Mouse (Mus musculus) erythroblast, embryonic 14.5 days (primary cell): ENCODE measurements around the gene Ptpa. TPM values are rescaled to one million over a fixed set of nuclear protein-coding genes. Genes with fewer than 3 reads are reported as not detected.
"Not testable (repeated sequence)": the region's sequence is repeated elsewhere in the genome, so short reads cannot be mapped to it uniquely, and the experiment has no call there.

ENCODE experiments used
- H3K27me3 ChIP-seq: 2 replicates; pipeline ENCODE4 v1.6.1; 2012; ENCODE audit warnings: inconsistent platforms; ENCODE audit not compliant: control insufficient read depth
- H3K36me3 ChIP-seq: 2 replicates; pipeline ENCODE4 v1.6.1; 2012; ENCODE audit warnings: mild to moderate bottlenecking, inconsistent platforms; ENCODE audit not compliant: control insufficient read depth
- H3K4me1 ChIP-seq: 2 replicates; pipeline ENCODE4 v1.6.1; 2012; ENCODE audit warnings: inconsistent platforms; ENCODE audit not compliant: control insufficient read depth
- H3K4me3 ChIP-seq: replicated peaks from 2 replicates; pipeline ENCODE3; 2012; ENCODE audit warnings: moderate library complexity, mild to moderate bottlenecking, inconsistent platforms
- H3K9me3 ChIP-seq: 2 replicates; pipeline ENCODE4 v1.6.1; 2012; ENCODE audit warnings: low read length, inconsistent platforms, mixed read lengths; ENCODE audit not compliant: control insufficient read depth
- GATA1 ChIP-seq: IDR thresholded peaks from 2 replicates; pipeline ENCODE4 v1.6.1; 2012; ENCODE audit warnings: low read length, inconsistent platforms, mixed read lengths
- TAL1 ChIP-seq: IDR thresholded peaks from 3 replicates; pipeline ENCODE4 v1.6.1; 2012; ENCODE audit warnings: low read length, inconsistent platforms, mixed read lengths
- polyA plus RNA-seq: library from polyadenylated mRNA; stranded (reverse); fragments of >175 nt; gene quantifications from 2 replicates; pipeline ENCODE4 v1.2.3, GENCODE M21; 2012

The Ptpa gene
- polyA plus RNA-seq, 1 experiment: 150 TPM

- TF ChIP-seq TAL1 (no peak), GATA1 (no peak)
- Histone ChIP-seq H3K9me3 (no peaks in the 10 kb centered on the region), H3K27me3 (no peaks in the 10 kb centered on the region), H3K4me1 (peaks cover 52% of the 10 kb centered on the region), H3K4me3 (peak overlapping the region; percentile 98), H3K36me3 (peaks cover 72% of the 10 kb centered on the region)
Observed at GRCm38 (mm10) chr2:30413038-30413973, 2.5 kb upstream of the Ptpa start.

DNA sequence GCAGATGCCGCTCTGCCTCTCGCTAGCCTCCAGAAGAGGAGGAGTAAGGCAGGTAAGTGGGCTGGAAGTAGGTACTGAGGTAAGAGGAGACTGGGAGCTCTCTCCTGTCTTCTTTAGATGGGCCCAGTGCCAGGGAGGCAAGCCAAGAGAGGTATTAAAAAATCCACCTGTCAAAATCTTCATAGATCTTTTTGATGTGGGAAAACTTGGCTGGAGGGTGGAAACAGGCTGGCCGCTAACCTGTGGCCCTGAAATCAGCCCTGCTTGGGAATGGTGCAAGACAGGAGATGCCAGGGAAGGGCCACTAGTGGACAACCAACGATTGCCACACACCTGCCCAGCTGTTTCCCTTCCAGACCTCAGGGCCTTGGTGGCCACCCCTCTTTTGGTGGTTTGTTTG is 1.7 kb upstream of the Ptpa start:
- Histone ChIP-seq H3K4me1 (peaks cover 60% of the 10 kb centered on the region), H3K27me3 (no peaks in the 10 kb centered on the region), H3K36me3 (peaks cover 72% of the 10 kb centered on the region), H3K9me3 (no peaks in the 10 kb centered on the region), H3K4me3 (peak overlapping the region; percentile 98)
- TF ChIP-seq GATA1: no peak

DNA sequence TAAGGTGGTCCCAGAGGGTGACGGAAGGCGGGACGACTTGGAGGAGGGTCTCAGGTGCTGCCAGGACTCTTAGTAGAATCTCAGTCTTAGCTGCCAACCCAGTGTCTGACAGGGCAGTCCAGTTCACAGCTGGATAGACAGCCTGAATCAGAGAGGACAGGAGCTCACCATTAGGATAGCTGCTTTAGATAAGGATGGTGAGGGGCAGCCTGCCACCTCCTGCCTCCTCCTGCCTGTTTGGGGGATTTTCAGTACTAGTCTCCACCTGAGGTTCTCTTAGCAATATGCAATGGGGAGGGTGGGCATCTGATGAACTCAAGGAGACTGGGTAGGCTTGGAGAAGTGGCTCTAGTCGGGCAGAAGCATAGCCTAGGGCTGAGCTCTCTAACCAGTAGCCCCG is 1.2 kb upstream of the Ptpa start:
- H3K4me3 ChIP-seq: peak overlapping the region; percentile 98
- H3K4me1 ChIP-seq: peaks cover 62% of the 10 kb centered on the region
- no peak for TF ChIP-seq TAL1
- 0 out of 2 replicates have a peak, but pooled peaks have one; percentile 29 for TF ChIP-seq GATA1
- H3K36me3 ChIP-seq: peaks cover 70% of the 10 kb centered on the region
- no peaks in the 10 kb centered on the region for H3K9me3 ChIP-seq
- no peaks in the 10 kb centered on the region for H3K27me3 ChIP-seq

DNA sequence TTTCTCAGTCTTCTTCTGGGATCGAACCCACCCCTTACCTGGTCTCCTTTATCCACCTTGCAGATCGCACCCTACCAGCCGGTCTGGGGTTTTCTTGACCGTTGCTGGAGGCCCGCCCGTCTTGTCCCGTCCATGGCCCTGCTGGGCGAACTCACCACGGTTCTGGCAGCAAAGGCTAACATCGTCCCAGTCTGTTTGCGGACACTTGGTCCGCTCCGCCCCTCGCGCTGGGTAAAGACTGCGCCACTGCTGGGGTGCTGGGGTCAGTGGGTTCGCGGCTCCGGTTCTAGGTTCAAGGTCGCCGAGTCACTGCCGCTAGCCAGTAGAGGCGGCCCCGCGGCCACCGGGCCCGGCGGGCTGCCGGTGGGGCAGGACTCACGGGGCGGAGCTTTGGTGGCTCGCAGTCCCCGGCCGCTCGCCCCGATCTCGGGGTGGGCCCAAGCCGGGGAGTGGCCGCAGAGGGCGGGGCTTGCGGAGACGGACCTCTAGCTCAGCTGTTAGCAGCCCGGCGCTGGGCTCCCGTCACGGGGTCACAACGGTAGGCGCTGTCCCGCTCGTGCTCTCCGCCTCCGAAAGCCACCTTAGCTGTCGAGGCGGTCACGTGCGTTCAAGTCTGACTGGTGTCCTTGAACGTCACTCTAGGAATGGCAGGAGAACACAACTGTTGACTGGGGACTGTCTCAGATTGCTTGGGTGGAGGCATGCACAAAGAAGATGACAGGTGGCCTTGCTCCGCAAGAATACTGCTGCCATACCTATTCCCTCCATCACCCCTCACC is 493 bp upstream of the Ptpa start, which contains the start of gene Crat:
Gene Crat, minus strand, starts transcription at position 657 of the 779 bp plus-strand sequence.
- Histone ChIP-seq H3K4me3 (peak within 1 kb of the TSS; percentile 98), H3K36me3 (peaks cover 69% of the 10 kb centered on the region), H3K9me3 (no peaks in the 10 kb centered on the region), H3K27me3 (no peaks in the 10 kb centered on the region), H3K4me1 (peaks cover 65% of the 10 kb centered on the region)
- no peak for TF ChIP-seq TAL1
- no peak for TF ChIP-seq GATA1

- Histone ChIP-seq H3K27me3 (no peaks in the 10 kb centered on the region), H3K4me3 (peak overlapping the region; percentile 98), H3K36me3 (peaks cover 69% of the 10 kb centered on the region), H3K9me3 (no peaks in the 10 kb centered on the region), H3K4me1 (peaks cover 73% of the 10 kb centered on the region)
- TF ChIP-seq GATA1 (no peak), TAL1 (no peak)
Observed at GRCm38 (mm10) chr2:30416649-30416965, 768 bp downstream of the Ptpa start.

DNA sequence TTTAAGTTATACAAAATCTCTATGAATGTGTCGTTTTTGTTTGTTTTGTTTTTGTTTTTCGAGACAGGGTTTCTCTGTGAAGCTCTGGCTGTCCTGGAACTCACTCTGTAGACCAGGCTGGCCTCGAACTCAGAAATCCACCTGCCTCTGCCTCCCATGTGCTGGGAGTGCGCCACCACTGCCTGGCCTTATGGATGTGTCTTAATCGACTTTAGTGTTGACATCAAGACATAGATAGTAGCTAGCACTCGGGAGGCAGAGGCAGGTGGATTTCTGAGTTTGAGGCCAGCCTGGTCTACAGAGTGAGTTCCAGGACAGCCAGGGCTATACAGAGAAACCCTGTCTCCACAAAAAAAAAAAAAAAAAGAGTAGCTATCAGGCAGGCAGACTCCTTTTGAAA is 1.3 kb downstream of the Ptpa start:
- Histone ChIP-seq H3K4me1 (peaks cover 76% of the 10 kb centered on the region), H3K4me3 (peak overlapping the region; percentile 98), H3K36me3 (peaks cover 68% of the 10 kb centered on the region)
- not testable (repeated sequence) for H3K27me3 ChIP-seq, H3K9me3 ChIP-seq

DNA sequence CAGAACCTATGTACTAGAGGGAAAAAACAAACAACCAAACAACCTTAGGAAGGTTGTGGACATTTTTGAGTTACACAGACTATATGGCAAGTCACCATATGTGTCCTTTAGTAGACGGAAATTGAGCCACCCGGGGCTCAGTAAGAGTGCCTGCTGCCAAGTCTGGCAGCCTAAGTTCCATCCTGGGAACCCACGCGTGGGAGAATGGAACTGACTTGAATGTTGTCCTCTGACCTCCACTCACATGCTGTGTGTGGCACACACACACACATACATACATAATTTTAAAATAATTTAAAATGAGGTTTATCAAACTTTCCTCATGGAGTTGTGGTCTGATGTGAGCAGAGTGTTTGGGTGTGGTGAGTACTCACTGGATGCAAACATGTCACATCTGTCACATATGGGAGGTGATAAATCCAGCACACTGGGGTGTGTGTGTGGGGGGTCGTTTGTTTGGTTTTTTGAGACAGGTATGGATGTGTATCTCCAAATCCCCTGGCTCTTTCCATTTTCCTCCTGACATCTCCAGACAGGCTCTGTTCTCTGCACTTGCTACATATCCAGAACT is 1.8 kb downstream of the Ptpa start:
- no peak for TF ChIP-seq TAL1
- TF ChIP-seq GATA1: no peak
- H3K4me1 ChIP-seq: peaks cover 72% of the 10 kb centered on the region
- no peaks in the 10 kb centered on the region for H3K27me3 ChIP-seq
- H3K9me3 ChIP-seq: no peaks in the 10 kb centered on the region
- H3K4me3 ChIP-seq: peak overlapping the region; percentile 98
- peaks cover 67% of the 10 kb centered on the region for H3K36me3 ChIP-seq

GRCm38 (mm10) chr2:30418259-30418658 is 2.4 kb downstream of the Ptpa start:
- no peaks in the 10 kb centered on the region for H3K9me3 ChIP-seq
- peaks cover 68% of the 10 kb centered on the region for H3K4me1 ChIP-seq
- TF ChIP-seq TAL1 (no peak), GATA1 (no peak)
- peak overlapping the region; percentile 98 for H3K4me3 ChIP-seq
- peaks cover 67% of the 10 kb centered on the region for H3K36me3 ChIP-seq
- H3K27me3 ChIP-seq: no peaks in the 10 kb centered on the region

- peaks cover 67% of the 10 kb centered on the region for H3K36me3 ChIP-seq
- no peaks in the 10 kb centered on the region for H3K9me3 ChIP-seq
- H3K27me3 ChIP-seq: no peaks in the 10 kb centered on the region
- peaks cover 65% of the 10 kb centered on the region for H3K4me1 ChIP-seq
- peak overlapping the region; percentile 98 for H3K4me3 ChIP-seq
- TF ChIP-seq TAL1: no peak
- no peak for TF ChIP-seq GATA1
Observed at GRCm38 (mm10) chr2:30419112-30419511, 3.3 kb downstream of the Ptpa start.
